Comparison of ENCODE assay signal across 7 mouse cellular contexts in genomic region chrX:38473537-38474299, GRCm38 (mm10). TPM values are rescaled to one million over a fixed set of nuclear protein-coding genes. Genes with fewer than 3 reads are reported as not detected.
DNase-seq lines count a peak whose midpoint lies in the region; ATAC-seq lines count a peak whose summit lies in the region.

No protein-coding gene starts in this region.

- ATAC-seq in intestine, embryonic 16.5 days = peak; percentile 98
- ATAC-seq in midbrain, embryonic 11.5 days (ENCODE audit: low FRiP score) = peak; percentile 99

- H3K9ac ChIP-seq in intestine, embryonic 16.5 days (ENCODE audit: low read depth, low read length) = peak overlapping the region; percentile 56
- H3K9ac ChIP-seq in midbrain, embryonic 11.5 days (ENCODE audit: low read length) = peak overlapping the region; percentile 48

- H3K4me2 ChIP-seq in intestine, embryonic 16.5 days (ENCODE audit: low read depth, low read length) = peak overlapping the region; percentile 50
- H3K4me2 ChIP-seq in midbrain, embryonic 11.5 days = peak overlapping the region; percentile 43

- H3K4me1 ChIP-seq in intestine, embryonic 16.5 days (ENCODE audit: control insufficient read depth, insufficient read depth, low read length) = no peaks in the 10 kb centered on the region
- H3K4me1 ChIP-seq in midbrain, embryonic 11.5 days (ENCODE audit: control insufficient read depth, insufficient read depth, low read length) = no peaks in the 10 kb centered on the region

- 9% methylated on average over 32 of the region's 32 CpGs for WGBS in intestine, embryonic 16.5 days
- WGBS in midbrain, embryonic 11.5 days = 20% methylated on average over 32 of the region's 32 CpGs

- peak; percentile 49 to 54 for DNase-seq in adrenal gland, adult 18-20 months (ENCODE audit: low spot score in 2 of 2)
- peak; percentile 63 for DNase-seq in embryo, embryonic 11.5 days (ENCODE audit: low read depth, low spot score)
- peak; percentile 62 to 67 for DNase-seq in gastrocnemius, postnatal 36 days
- DNase-seq in left cerebral cortex, postnatal 36 days (ENCODE audit: low spot score in 2 of 2) = peak; percentile 31 to 56
- peak; percentile 93 for DNase-seq in midbrain, embryonic 11.5 days (ENCODE audit: low spot score, missing footprints)
- peak; percentile 85 for DNase-seq in skeletal muscle tissue, adult 2 months (ENCODE audit: low read depth, low spot score)

- intact Hi-C loops in gastrocnemius, postnatal 36 days (cut with DNase I) = loop anchor here (1.0 kb wide), 1 partner anchor 17 kb away; the partner anchor contains the start of gene Lamp2
- intact Hi-C loops in left cerebral cortex, postnatal 36 days (cut with DNase I) = no loop called here

- H3K36me3 ChIP-seq in intestine, embryonic 16.5 days (ENCODE audit: control insufficient read depth, insufficient read depth, low read length) = no peaks in the 10 kb centered on the region
- no peaks in the 10 kb centered on the region for H3K36me3 ChIP-seq in midbrain, embryonic 11.5 days (ENCODE audit: control insufficient read depth, insufficient read depth, low read length)

- peak overlapping the region; percentile 92 for H3K27ac ChIP-seq in intestine, embryonic 16.5 days (ENCODE audit: low read length)
- H3K27ac ChIP-seq in midbrain, embryonic 11.5 days (ENCODE audit: low read depth, low read length) = peak overlapping the region; percentile 67

- no peaks in the 10 kb centered on the region for H3K27me3 ChIP-seq in intestine, embryonic 16.5 days (replicated peaks; ENCODE audit: control insufficient read depth, insufficient read depth, low read length)
- H3K27me3 ChIP-seq in midbrain, embryonic 11.5 days (ENCODE audit: control insufficient read depth, insufficient read depth, low read length) = no peaks in the 10 kb centered on the region

- no peaks in the 10 kb centered on the region for H3K9me3 ChIP-seq in intestine, embryonic 16.5 days (ENCODE audit: control insufficient read depth, low read length)
- no peaks in the 10 kb centered on the region for H3K9me3 ChIP-seq in midbrain, embryonic 11.5 days (ENCODE audit: control insufficient read depth, low read length)

- H3K4me3 ChIP-seq in intestine, embryonic 16.5 days (ENCODE audit: low read length) = peak overlapping the region; percentile 53
- peak overlapping the region; percentile 41 for H3K4me3 ChIP-seq in midbrain, embryonic 11.5 days (ENCODE audit: low read depth, low read length)

RNA-seq across cellular contexts. Expression of gene Lamp2, which starts 17.5 kb away (rescaled TPM):
- 100 to 1,000 TPM; 213 to 242 TPM for total RNA-seq in adrenal gland, adult 18-20 months (2021)
- 10 to 100 TPM; 58.2 to 66.6 TPM for total RNA-seq in gastrocnemius, postnatal 36 days (2021)
- polyA plus RNA-seq in intestine, embryonic 16.5 days (2015; fragmentation: Nextera tagmentation; extraction: Ambion mirVana) = 172 and 203 TPM in 2 replicates
- 10 to 100 TPM; 67.1 to 75.9 TPM for total RNA-seq in left cerebral cortex, postnatal 36 days (2021)
- polyA plus RNA-seq in midbrain, embryonic 11.5 days (2014; fragmentation: Nextera tagmentation; extraction: Ambion mirVana) = 90.1 and 98.7 TPM in 2 replicates

Comparison
In these comparisons a context has a peak if more than half of its experiments do, and no peak if none do; other contexts are left out.
1. Peak in every context shown above with its lines: DNase-seq, ATAC-seq, H3K4me3 ChIP-seq and H3K27ac ChIP-seq.